Mouse (Mus musculus): ENCODE measurements at regions not wholly inside any gene's neighbourhood (a gene's known extent, or its start where the extent isn't known, plus 50 kb on each side); places are given as distances from the start of the nearest gene placed in this dataset.

DNA sequence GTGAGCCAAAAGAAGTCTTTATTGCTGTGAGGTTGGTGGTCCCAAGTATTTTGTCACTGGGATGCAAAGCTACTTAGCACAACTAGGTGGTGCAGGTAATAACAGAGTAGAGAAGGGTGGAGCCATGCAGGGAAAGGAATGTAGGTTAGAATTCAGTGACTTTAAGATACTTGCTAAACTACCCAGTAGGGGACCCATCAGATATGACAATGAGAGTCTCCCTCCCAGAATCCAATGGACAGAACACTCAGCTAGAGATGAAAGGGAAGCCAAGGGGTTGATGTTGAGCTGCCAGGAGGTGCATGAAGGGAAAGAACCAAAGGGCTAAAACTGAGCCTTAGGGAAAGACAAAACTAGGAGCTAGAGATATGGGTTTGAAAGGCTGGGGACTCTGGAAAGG, 564.9 kb downstream of the Grin2a start:
- H3K9me3 ChIP-seq, result peaks cover 5% of the 10 kb centered on the region; the same call in 1 of the 2 replicates
- ATAC-seq (ENCODE audit: low FRiP score), result no peak

DNA sequence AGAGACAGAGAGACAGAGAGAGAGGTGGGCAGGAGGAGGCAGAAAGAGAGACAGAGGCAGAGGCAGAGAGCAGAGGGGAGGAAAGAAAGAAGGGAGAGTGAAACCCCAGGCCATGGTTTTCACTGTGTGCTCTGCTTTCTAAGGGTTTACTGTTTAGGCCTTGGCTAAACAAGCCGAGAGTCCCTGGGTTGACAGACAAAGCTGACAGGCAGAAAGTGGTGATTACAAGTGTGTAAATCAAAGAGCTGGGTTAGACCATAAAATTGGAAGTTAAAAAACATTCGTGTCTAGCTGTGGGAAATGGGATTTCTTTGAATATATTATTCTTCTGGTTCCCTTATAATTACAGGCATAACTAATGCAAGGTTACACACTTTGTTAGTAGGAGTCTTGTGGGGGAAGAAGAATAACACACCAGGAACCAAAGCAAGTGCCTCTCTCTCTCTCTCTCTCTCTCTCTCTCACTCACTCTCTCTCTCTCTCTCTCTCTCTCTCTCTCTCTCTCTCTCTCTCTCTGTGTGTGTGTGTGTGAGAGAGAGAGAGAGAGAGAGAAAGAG, 556.0 kb downstream of the Grin2a start:
- no peak for ATAC-seq (ENCODE audit: low FRiP score)
- 13% methylated on average over 2 of the region's 2 CpGs for WGBS
- Histone ChIP-seq H3K4me3 (no peak overlapping the region), H3K27me3 (peaks cover 42% of the 10 kb centered on the region), H3K9ac (no peak overlapping the region), H3K4me1 (replicated peaks) (no peaks in the 10 kb centered on the region), H3K27ac (no peak overlapping the region), H3K9me3 (0 out of 2 replicates have a peak, but pooled peaks cover 4% of the 10 kb centered on the region), H3K36me3 (no peaks in the 10 kb centered on the region), H3K4me2 (no peak overlapping the region)

More for the DNA sequence above, 564.9 kb downstream of the Grin2a start:
- no peak overlapping the region for H3K4me2 ChIP-seq
- no peak overlapping the region for H3K4me3 ChIP-seq
- H3K9ac ChIP-seq, result no peak overlapping the region
- no peaks in the 10 kb centered on the region for H3K4me1 ChIP-seq (replicated peaks)
- no peak overlapping the region for H3K27ac ChIP-seq
- H3K36me3 ChIP-seq, result no peaks in the 10 kb centered on the region
- H3K27me3 ChIP-seq, result peaks cover 5% of the 10 kb centered on the region; the same call in 1 of the 2 replicates

DNA sequence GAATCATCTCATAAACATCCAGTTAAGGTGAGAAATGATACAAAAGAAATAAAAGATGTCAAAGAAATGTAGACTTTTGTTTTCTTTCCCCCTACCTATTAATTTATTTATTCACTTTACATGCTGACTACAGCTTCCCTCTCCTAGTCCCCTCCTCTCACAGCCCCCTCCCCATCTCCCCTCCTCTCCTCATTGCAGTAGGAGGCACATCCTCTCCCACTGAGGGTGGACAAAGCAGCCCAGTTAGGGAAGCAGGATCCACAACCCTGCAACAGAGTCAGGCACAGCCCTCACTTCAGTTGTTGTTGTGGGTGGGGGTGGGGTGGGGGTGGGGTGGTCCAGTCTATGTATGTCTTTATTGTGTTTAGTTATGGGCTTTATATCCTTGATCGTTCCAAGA, 555.5 kb downstream of the Grin2a start:
- no peak for ATAC-seq (ENCODE audit: low FRiP score)
- 67% methylated on average over 1 of the region's 1 CpGs for WGBS
- H3K4me2 ChIP-seq, result no peak overlapping the region
- H3K36me3 ChIP-seq, result no peaks in the 10 kb centered on the region
- H3K27me3 ChIP-seq, result peaks cover 42% of the 10 kb centered on the region
- H3K9ac ChIP-seq, result no peak overlapping the region
- no peak overlapping the region for H3K4me3 ChIP-seq
- H3K4me1 ChIP-seq (replicated peaks), result no peaks in the 10 kb centered on the region
- H3K27ac ChIP-seq, result no peak overlapping the region
- H3K9me3 ChIP-seq, result 0 out of 2 replicates have a peak, but pooled peaks cover 4% of the 10 kb centered on the region

DNA sequence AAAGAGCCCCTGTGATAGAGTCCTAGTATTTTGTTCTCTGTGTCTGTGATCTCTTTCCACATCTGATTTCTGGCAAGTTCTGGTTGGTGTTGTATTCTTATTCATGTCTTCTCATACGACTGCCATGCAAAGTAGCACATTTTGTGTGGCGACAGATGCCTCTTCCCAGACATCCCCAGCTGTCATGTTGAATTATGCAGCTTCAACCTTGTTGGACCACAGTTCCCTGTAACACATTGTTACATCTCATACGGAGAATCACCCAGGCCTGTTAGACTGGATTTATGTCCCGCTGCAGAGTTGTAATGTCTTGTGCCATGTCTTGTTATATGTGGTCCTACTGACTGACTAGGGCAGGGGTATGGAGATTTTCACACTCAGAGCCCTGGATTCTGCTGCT, 543.3 kb downstream of the Grin2a start:
- Histone ChIP-seq H3K36me3 (no peaks in the 10 kb centered on the region), H3K4me3 (no peak overlapping the region), H3K27me3 (no peaks in the 10 kb centered on the region; the same call in 1 of the 2 replicates), H3K4me1 (replicated peaks) (no peaks in the 10 kb centered on the region), H3K27ac (no peak overlapping the region), H3K9ac (no peak overlapping the region), H3K9me3 (no peaks in the 10 kb centered on the region), H3K4me2 (no peak overlapping the region)
- ATAC-seq (ENCODE audit: low FRiP score), result no peak
- 76% methylated on average over 4 of the region's 4 CpGs for WGBS

DNA sequence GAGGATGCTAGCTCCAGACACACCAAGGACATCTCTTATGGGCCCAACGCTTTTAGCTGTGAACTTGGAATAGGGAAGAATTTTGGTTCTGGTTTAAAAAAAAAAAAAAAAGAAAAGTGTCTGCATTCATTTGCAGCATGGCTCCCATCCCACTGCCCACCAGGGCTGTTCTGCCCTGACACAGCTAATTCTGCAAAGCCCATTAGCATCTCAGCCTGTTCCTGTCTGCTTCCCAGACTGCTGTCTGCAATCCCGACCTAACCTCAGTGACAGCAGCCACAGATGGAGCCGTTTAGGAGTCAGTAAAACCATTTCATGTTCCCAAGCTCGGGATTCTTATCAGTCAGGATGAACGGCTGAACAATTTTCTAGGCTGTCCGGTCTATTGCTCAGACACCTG, 537.8 kb downstream of the Grin2a start:
- Histone ChIP-seq H3K4me2 (no peak overlapping the region), H3K9me3 (no peaks in the 10 kb centered on the region), H3K27ac (no peak overlapping the region), H3K4me3 (no peak overlapping the region), H3K9ac (no peak overlapping the region), H3K27me3 (no peaks in the 10 kb centered on the region), H3K36me3 (no peaks in the 10 kb centered on the region), H3K4me1 (replicated peaks) (no peaks in the 10 kb centered on the region)
- no peak for ATAC-seq (ENCODE audit: low FRiP score)
- 61% methylated on average over 6 of the region's 6 CpGs for WGBS

DNA sequence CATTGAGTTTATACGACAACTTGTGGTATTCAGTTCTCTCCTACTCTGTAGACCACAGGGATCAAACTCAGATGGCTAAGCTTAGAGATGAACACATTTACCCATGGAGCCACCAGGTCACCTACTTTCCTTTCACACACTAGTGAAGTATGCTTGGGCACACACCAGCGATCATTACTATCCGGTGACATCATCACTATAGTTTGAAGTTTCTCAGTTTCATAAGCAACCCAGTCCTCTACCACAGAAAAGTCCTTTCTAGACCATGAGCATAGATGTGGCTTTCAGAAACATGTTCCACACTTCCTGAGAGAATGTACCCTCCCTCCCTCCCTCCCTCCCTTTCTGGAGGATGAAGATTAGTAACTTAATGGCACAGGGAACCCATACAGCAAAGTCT, 532.9 kb downstream of the Grin2a start:
- Histone ChIP-seq H3K9ac (no peak overlapping the region), H3K4me1 (replicated peaks) (no peaks in the 10 kb centered on the region), H3K27ac (no peak overlapping the region), H3K4me3 (no peak overlapping the region), H3K27me3 (no peaks in the 10 kb centered on the region), H3K36me3 (no peaks in the 10 kb centered on the region), H3K4me2 (no peak overlapping the region), H3K9me3 (no peaks in the 10 kb centered on the region)
- 96% methylated on average over 3 of the region's 3 CpGs for WGBS
- no peak for ATAC-seq (ENCODE audit: low FRiP score)

DNA sequence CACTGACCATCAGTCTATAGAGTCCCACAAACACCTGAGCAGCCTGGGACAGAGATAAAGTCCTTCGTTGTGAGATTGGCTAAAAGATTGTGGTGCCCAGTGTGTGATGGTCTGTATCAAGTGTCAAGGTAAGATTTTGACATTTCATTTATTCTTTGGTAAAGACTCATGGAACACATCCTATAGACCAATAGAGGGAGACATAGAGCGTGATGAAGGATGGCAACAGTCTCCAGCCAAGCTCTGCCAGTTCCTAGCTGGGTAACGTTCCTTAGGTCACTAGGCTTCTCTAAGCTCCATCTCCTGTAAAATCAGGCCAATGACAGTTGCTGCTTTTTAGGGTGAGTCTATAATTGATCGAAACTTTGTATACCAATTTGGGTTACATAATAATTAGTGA, 526.0 kb downstream of the Grin2a start:
- no peaks in the 10 kb centered on the region for H3K4me1 ChIP-seq (replicated peaks)
- H3K27ac ChIP-seq, result no peak overlapping the region
- ATAC-seq (ENCODE audit: low FRiP score), result no peak
- H3K9me3 ChIP-seq, result no peaks in the 10 kb centered on the region
- 75% methylated on average over 4 of the region's 4 CpGs for WGBS
- H3K36me3 ChIP-seq, result no peaks in the 10 kb centered on the region
- no peak overlapping the region for H3K4me3 ChIP-seq
- no peaks in the 10 kb centered on the region for H3K27me3 ChIP-seq
- H3K9ac ChIP-seq, result no peak overlapping the region
- no peak overlapping the region for H3K4me2 ChIP-seq

DNA sequence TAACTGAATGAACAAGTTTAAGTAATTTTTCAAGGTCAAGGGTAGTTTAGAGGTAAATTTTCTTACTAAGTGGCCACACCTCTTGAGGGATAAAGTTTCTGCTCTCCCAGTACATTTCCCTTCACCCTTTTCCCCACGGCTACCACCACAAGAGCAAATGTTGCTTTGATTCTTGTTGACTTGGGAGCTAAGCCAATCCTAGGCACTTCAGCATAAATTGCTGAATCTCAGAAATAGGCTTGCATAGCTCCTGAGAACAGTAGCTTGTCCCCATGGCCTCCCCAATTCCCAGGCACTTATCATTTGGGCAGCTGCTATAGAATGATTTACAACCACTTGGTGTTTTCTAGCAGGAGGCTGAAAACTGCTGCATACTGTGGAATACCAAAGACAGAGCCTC, 510.1 kb downstream of the Grin2a start:
- Histone ChIP-seq H3K27ac (no peak overlapping the region), H3K9me3 (no peaks in the 10 kb centered on the region), H3K4me3 (no peak overlapping the region), H3K4me1 (replicated peaks) (no peaks in the 10 kb centered on the region), H3K9ac (no peak overlapping the region), H3K27me3 (no peaks in the 10 kb centered on the region), H3K36me3 (no peaks in the 10 kb centered on the region), H3K4me2 (no peak overlapping the region)
- 76% methylated on average over 1 of the region's 1 CpGs for WGBS
- no peak for ATAC-seq (ENCODE audit: low FRiP score)

DNA sequence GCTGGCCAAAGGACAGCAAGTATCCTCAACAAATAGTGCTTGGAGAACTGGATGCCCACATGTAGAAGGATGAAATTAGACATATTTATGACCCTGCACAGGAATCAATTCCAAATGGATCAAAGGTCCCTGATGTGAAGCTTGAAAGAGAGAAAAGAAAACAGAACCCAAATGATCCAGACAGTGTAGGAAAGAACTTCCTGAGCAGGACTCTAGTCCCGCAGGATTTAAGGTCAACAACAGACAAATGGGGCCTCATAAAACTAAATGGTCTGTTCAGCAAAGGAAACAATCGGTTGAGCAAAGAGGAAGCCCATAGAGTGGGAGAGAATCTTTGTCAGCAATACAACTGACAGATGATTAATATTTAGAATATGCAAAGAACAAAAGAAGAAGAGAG, 497.1 kb downstream of the Grin2a start:
- Histone ChIP-seq H3K4me1 (replicated peaks) (no peaks in the 10 kb centered on the region), H3K27me3 (no peaks in the 10 kb centered on the region), H3K4me2 (no peak overlapping the region), H3K4me3 (no peak overlapping the region), H3K9ac (no peak overlapping the region), H3K36me3 (no peaks in the 10 kb centered on the region), H3K9me3 (no peaks in the 10 kb centered on the region), H3K27ac (no peak overlapping the region)
- no peak for ATAC-seq (ENCODE audit: low FRiP score)
- WGBS, result 54% methylated on average over 2 of the region's 2 CpGs

DNA sequence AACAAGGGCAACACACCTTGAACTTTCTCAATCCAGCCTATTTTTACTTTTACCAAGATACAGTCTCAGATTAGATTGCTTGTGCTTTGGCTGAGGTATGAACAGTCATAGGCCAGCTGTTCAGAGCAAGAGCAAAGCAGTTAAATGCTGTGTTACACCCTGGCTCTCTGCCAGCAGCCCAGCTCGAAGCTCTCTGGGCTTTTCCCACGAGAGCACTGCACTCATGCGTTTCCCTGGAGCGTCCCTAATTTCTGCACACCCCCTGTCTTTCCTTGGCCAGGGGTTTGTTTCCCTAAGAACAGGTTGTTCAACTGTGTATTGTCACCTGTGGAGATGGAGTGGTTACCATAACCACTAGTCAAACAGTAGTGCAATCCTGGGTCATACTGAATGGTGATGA, 493.6 kb downstream of the Grin2a start:
- Histone ChIP-seq H3K27ac (no peak overlapping the region), H3K27me3 (no peaks in the 10 kb centered on the region), H3K4me1 (replicated peaks) (no peaks in the 10 kb centered on the region), H3K9me3 (no peaks in the 10 kb centered on the region), H3K4me2 (no peak overlapping the region), H3K9ac (no peak overlapping the region), H3K4me3 (no peak overlapping the region), H3K36me3 (no peaks in the 10 kb centered on the region)
- no peak for ATAC-seq (ENCODE audit: low FRiP score)
- WGBS, result 31% methylated on average over 4 of the region's 4 CpGs

DNA sequence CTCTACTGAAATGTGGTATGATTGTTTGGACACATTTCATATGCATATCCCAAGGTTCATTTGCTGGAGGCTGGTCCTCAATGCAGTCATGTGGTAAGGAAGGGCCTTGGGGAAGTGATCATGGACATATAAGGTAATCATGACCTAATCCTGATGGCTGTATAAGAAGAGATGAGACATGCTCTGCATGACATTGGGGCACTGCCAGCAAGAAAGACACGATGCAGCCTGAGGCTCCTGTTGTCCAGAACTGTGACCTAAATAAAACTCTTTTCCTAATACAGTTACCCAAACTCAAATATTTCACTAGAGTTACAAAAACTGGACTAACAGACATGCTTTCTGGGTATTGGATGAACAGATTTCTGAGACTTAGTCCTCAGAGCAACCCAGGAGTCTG, 485.7 kb downstream of the Grin2a start:
- H3K4me3 ChIP-seq, result no peak overlapping the region

DNA sequence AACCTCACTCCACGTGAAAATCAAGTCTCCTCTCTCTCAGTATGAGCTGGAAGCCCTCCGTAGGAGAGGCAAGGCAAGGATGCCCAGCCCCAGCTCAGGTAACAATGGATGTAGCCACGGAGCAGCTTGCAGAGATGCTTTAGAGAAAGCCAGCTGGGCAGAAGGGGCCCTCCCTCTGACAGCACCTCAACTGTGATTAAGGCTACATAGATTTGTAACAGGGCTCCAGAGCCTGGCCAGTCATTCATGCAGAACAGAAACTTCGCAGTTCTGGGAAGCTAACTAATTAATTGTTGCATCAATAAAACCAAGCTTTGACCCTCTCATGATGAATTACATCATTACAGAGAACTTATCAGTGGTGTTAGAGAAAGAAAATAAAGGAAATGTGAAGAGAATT, 480.8 kb downstream of the Grin2a start:
- H3K4me2 ChIP-seq, result no peak overlapping the region
- no peak for ATAC-seq (ENCODE audit: low FRiP score)
- H3K27ac ChIP-seq, result no peak overlapping the region
- 51% methylated on average over 4 of the region's 4 CpGs for WGBS
- H3K4me3 ChIP-seq, result no peak overlapping the region
- no peaks in the 10 kb centered on the region for H3K9me3 ChIP-seq
- 0 out of 2 replicates have a peak, but pooled peaks cover 5% of the 10 kb centered on the region for H3K27me3 ChIP-seq
- H3K9ac ChIP-seq, result no peak overlapping the region
- H3K36me3 ChIP-seq, result no peaks in the 10 kb centered on the region
- no peaks in the 10 kb centered on the region for H3K4me1 ChIP-seq (replicated peaks)

More for the DNA sequence above, 485.7 kb downstream of the Grin2a start:
- Histone ChIP-seq H3K27me3 (no peaks in the 10 kb centered on the region), H3K4me2 (no peak overlapping the region), H3K9me3 (no peaks in the 10 kb centered on the region), H3K27ac (no peak overlapping the region), H3K36me3 (no peaks in the 10 kb centered on the region), H3K4me1 (replicated peaks) (no peaks in the 10 kb centered on the region), H3K9ac (no peak overlapping the region)
- ATAC-seq (ENCODE audit: low FRiP score), result no peak
- WGBS, result 84% methylated on average over 1 of the region's 1 CpGs
